In the genomic region with DNA sequence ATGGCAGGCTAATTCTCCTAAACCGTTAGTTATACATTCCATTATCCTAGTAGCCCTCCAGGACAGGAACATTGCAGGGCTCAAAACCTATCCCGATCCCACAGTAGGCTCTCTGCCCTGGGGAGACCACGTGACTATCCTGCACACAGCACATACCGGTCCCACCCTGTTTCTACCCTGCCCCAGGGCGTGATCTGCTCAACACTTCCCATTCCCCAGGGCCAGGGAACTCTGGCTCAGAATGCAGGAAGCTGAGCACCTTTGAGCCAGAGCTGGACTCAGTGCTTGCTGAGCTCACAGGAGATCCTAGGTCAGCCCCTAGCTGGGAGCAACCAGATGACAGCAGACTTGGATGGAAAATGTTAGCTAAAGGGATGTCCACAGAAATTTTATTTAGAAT, we compare ENCODE assay signal across 10 mouse cellular contexts. TPM values are rescaled to one million over a fixed set of nuclear protein-coding genes. Genes with fewer than 3 reads are reported as not detected.
DNase-seq lines count a peak whose midpoint lies in the region; ATAC-seq and TF ChIP-seq lines count a peak whose summit lies in the region.
"Had no signal": no experiment of that assay in that cellular context is flagged by ENCODE, and none has a peak within 500 bp of the region (broad histone marks: within the 10 kb centered on the region; RNA-seq: fewer than 3 reads in every experiment).

No protein-coding gene starts in this region.

- H3K27ac ChIP-seq in lung, postnatal 0 days (ENCODE audit: low read length) = no peak overlapping the region
- H3K27ac ChIP-seq: limb, embryonic 13.5 days had no signal

- no peak for TF ChIP-seq CTCF in lung, postnatal 0 days (IDR thresholded peaks at IDR 0.05)
- no peak for TF ChIP-seq CTCF in lung, adult 2 months (IDR thresholded peaks at IDR 0.05; ENCODE audit: insufficient read depth, low read length)

- H3K4me1 ChIP-seq in lung, postnatal 0 days (ENCODE audit: insufficient read depth, low read depth, low read length) = 0 out of 2 replicates have a peak, but pooled peaks cover 3% of the 10 kb centered on the region
- no peaks in the 10 kb centered on the region for H3K4me1 ChIP-seq in lung, adult 2 months (ENCODE audit: control insufficient read depth, insufficient read depth, low read length)

- no peaks in the 10 kb centered on the region for H3K9me3 ChIP-seq in lung, postnatal 0 days (ENCODE audit: low read length)
- H3K9me3 ChIP-seq: limb, embryonic 13.5 days had no signal

- H3K4me2 ChIP-seq in lung, postnatal 0 days (replicated peaks; ENCODE audit: low read depth, low read length) = no peak overlapping the region
- H3K4me2 ChIP-seq: limb, embryonic 13.5 days had no signal

- no peak for TF ChIP-seq POLR2A in lung, adult 2 months (IDR thresholded peaks at IDR 0.05; ENCODE audit: borderline replicate concordance, extremely low read depth, low read depth, low read length)

- H3K36me3 ChIP-seq in lung, postnatal 0 days (ENCODE audit: insufficient read depth, low read length) = no peaks in the 10 kb centered on the region
- H3K36me3 ChIP-seq: limb, embryonic 13.5 days had no signal

- H3K4me3 ChIP-seq in lung, postnatal 0 days (ENCODE audit: low read depth, low read length) = no peak overlapping the region
- no peak overlapping the region for H3K4me3 ChIP-seq in lung, adult 2 months (replicated peaks; ENCODE audit: extremely low read depth, low read depth, low read length)
- H3K4me3 ChIP-seq: limb, embryonic 13.5 days had no signal

- intact Hi-C loops in gastrocnemius, postnatal 14 days (cut with DNase I; ENCODE audit: low total_unique reads) = no loop called here
- intact Hi-C loops in left cerebral cortex, postnatal 14 days (cut with DNase I) = loop anchor here (10.0 kb wide), 1 partner anchor 309 kb away; no protein-coding TSS in a partner anchor

- ATAC-seq in lung, postnatal 0 days = no peak

- no peaks in the 10 kb centered on the region for H3K27me3 ChIP-seq in lung, postnatal 0 days (replicated peaks; ENCODE audit: insufficient read depth, low read length)
- H3K27me3 ChIP-seq: limb, embryonic 13.5 days had no signal

- no peak overlapping the region for H3K9ac ChIP-seq in lung, postnatal 0 days (replicated peaks; ENCODE audit: low read depth)
- H3K9ac ChIP-seq: limb, embryonic 13.5 days had no signal

- no peak for TF ChIP-seq EP300 in lung, postnatal 0 days (IDR thresholded peaks at IDR 0.05)

- 43% methylated on average over 5 of the region's 5 CpGs for WGBS in lung, postnatal 0 days
- WGBS in lung, adult 2 months = 37% methylated on average over 5 of the region's 5 CpGs
- WGBS in large intestine, adult 2 months = 13% methylated on average over 5 of the region's 5 CpGs

- DNase-seq in lung, postnatal 0 days (ENCODE audit: low spot score) = peak; percentile 51
- DNase-seq in lung, adult 2 months = no peak
- peak; percentile 31 for DNase-seq in NIH3T3 (ENCODE audit: low read depth)
- peak; percentile 57 for DNase-seq in gastrocnemius, postnatal 14 days
- DNase-seq in large intestine, adult 2 months (ENCODE audit: low read depth, low spot score) = peak; percentile 69
- no peak for DNase-seq in left cerebral cortex, postnatal 14 days (ENCODE audit: low spot score in 2 of 2)
- no peak for DNase-seq in Muller cell, postnatal 12 days (ENCODE audit: inconsistent ontology term)
- DNase-seq: cerebellum, postnatal 10 days had no signal

RNA-seq across cellular contexts. Expression of a gene that starts 10.2 kb away (rescaled TPM):
- polyA plus RNA-seq in lung, postnatal 0 days (2015; fragmentation: Nextera tagmentation; extraction: Ambion mirVana) = not detected in 2 replicates
- not detected in 2 replicates for polyA plus RNA-seq in lung, adult 2 months (2012; rRNA removed)
- not detected for total RNA-seq in gastrocnemius, postnatal 14 days (2021)
- not detected in 2 replicates for polyA plus RNA-seq in large intestine, adult 2 months (2012; rRNA removed)
- total RNA-seq in left cerebral cortex, postnatal 14 days (2021) = not detected
- total RNA-seq: megakaryocyte-erythroid progenitor cell, adult 5-6 weeks had no signal

RNA-seq across cellular contexts. Expression of a gene that starts 27.5 kb away (rescaled TPM):
- polyA plus RNA-seq in lung, postnatal 0 days (2015; fragmentation: Nextera tagmentation; extraction: Ambion mirVana) = 9.5 and 12.1 TPM in 2 replicates
- 13.6 and 19.0 TPM in 2 replicates for polyA plus RNA-seq in lung, adult 2 months (2012; rRNA removed)
- total RNA-seq in gastrocnemius, postnatal 14 days (2021) = 10 to 100 TPM; 24.9 to 27.6 TPM
- 8.0 and 16.9 TPM in 2 replicates for polyA plus RNA-seq in large intestine, adult 2 months (2012; rRNA removed)
- 10 to 100 TPM; 63.9 to 69.4 TPM for total RNA-seq in left cerebral cortex, postnatal 14 days (2021)

Comparison
In these comparisons a context has a peak if more than half of its experiments do, and no peak if none do; other contexts are left out.
1. DNase-seq: peak in lung, postnatal 0 days (single experiment), NIH3T3 (single experiment), gastrocnemius, postnatal 14 days (single experiment) and large intestine, adult 2 months (single experiment); none in lung, adult 2 months (single experiment), left cerebral cortex, postnatal 14 days (0 of 2) and Muller cell, postnatal 12 days (single experiment).